ENCODE assay signal across 14 mouse cellular contexts in the genomic region with DNA sequence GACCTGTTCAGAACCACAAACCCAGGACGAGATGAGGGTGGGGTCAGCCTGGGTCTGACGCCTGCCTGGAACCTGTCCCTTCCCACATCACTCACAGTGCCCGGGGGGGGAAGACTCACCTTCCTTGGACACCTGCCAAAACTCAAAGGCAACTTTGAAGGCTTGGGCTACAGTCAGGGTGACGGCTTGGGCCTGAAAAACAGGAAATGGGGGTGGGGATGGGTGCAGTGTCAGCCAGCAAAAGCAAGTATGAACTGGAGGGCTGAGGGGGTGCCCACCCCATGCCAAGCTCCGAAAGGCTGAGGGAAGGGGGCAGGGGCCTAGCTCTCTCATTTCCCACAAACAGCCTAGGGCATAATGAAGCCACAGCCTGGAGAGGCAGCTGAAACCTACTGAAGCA. TPM values are rescaled to one million over a fixed set of nuclear protein-coding genes. Genes with fewer than 3 reads are reported as not detected.
DNase-seq lines count a peak whose midpoint lies in the region; ATAC-seq lines count a peak whose summit lies in the region.
"Had no signal": no experiment of that assay in that cellular context is flagged by ENCODE, and none has a peak within 500 bp of the region (broad histone marks: within the 10 kb centered on the region; RNA-seq: fewer than 3 reads in every experiment).

No protein-coding gene starts in this region.

- intact Hi-C loops in left cerebral cortex, postnatal 36 days (cut with DNase I), result no loop called here

- 67% methylated on average over 5 of the region's 5 CpGs for WGBS in liver, embryonic 12.5 days (ENCODE audit: insufficient replicate concordance)
- 63% methylated on average over 5 of the region's 5 CpGs for WGBS in embryonic facial prominence, embryonic 13.5 days

- ATAC-seq in liver, embryonic 12.5 days, result no peak
- ATAC-seq in embryonic facial prominence, embryonic 13.5 days (ENCODE audit: insufficient number of reproducible peaks, insufficient read depth, low FRiP score, low TSS enrichment, low read depth), result 0 out of 2 replicates have a peak, but pooled peaks have one; percentile 3
- ATAC-seq in megakaryocyte, adult 5-6 weeks (ENCODE audit: poor library complexity, severe bottlenecking), result peak; percentile 36
- no peak for ATAC-seq in erythroblast, adult 5-6 weeks (replicated peaks; ENCODE audit: low FRiP score, poor library complexity, severe bottlenecking)
- ATAC-seq: forebrain, embryonic 16.5 days had no signal

- H3K4me3 ChIP-seq in liver, embryonic 12.5 days, result no peak overlapping the region
- H3K4me3 ChIP-seq in embryonic facial prominence, embryonic 13.5 days, result no peak overlapping the region
- H3K4me3 ChIP-seq: heart, embryonic 15.5 days had no signal

- no peak for DNase-seq in liver
- peak; percentile 80 for DNase-seq in thymus, postnatal 25 days
- DNase-seq in left cerebral cortex, postnatal 36 days (ENCODE audit: low spot score in 2 of 2), result no peak
- no peak for DNase-seq in frontal cortex, postnatal 10 days (ENCODE audit: low spot score in 2 of 2)
- DNase-seq: adrenal gland, adult 2 months; cerebellum, postnatal 14 days; kidney, adult 8-10 months; right cerebral cortex, postnatal 14 days had no signal

- peaks cover 87% of the 10 kb centered on the region for H3K4me1 ChIP-seq in liver, embryonic 12.5 days
- H3K4me1 ChIP-seq in embryonic facial prominence, embryonic 13.5 days, result peaks cover 49% of the 10 kb centered on the region

- no peaks in the 10 kb centered on the region for H3K9me3 ChIP-seq in liver, embryonic 12.5 days (replicated peaks)
- no peaks in the 10 kb centered on the region for H3K9me3 ChIP-seq in embryonic facial prominence, embryonic 13.5 days
- H3K9me3 ChIP-seq: heart, embryonic 15.5 days had no signal

- no peak overlapping the region for H3K9ac ChIP-seq in liver, embryonic 12.5 days
- no peak overlapping the region for H3K9ac ChIP-seq in embryonic facial prominence, embryonic 13.5 days
- H3K9ac ChIP-seq: heart, embryonic 15.5 days had no signal

- H3K36me3 ChIP-seq in liver, embryonic 12.5 days, result peaks cover 96% of the 10 kb centered on the region
- H3K36me3 ChIP-seq in embryonic facial prominence, embryonic 13.5 days, result peaks cover 70% of the 10 kb centered on the region

- H3K27ac ChIP-seq in liver, embryonic 12.5 days, result peak overlapping the region; percentile 62
- H3K27ac ChIP-seq in embryonic facial prominence, embryonic 13.5 days, result peak overlapping the region; percentile 75; the same call in 1 of the 2 replicates
- H3K27ac ChIP-seq: heart, embryonic 15.5 days had no signal

- H3K27me3 ChIP-seq in liver, embryonic 12.5 days (replicated peaks), result no peaks in the 10 kb centered on the region
- peaks cover 6% of the 10 kb centered on the region; the same call in 1 of the 2 replicates for H3K27me3 ChIP-seq in embryonic facial prominence, embryonic 13.5 days
- H3K27me3 ChIP-seq: heart, embryonic 15.5 days had no signal

- no peak overlapping the region for H3K4me2 ChIP-seq in liver, embryonic 12.5 days
- no peak overlapping the region for H3K4me2 ChIP-seq in embryonic facial prominence, embryonic 13.5 days
- H3K4me2 ChIP-seq: heart, embryonic 15.5 days had no signal

RNA-seq across cellular contexts. Expression of a gene that starts 17.6 kb away (rescaled TPM):
- 26.4 and 28.2 TPM in 2 replicates for polyA plus RNA-seq in liver, embryonic 12.5 days (2016; fragmentation: Nextera tagmentation; extraction: Ambion mirVana)
- polyA plus RNA-seq in embryonic facial prominence, embryonic 13.5 days (2015; fragmentation: Nextera tagmentation; extraction: Ambion mirVana), result 25.6 and 27.2 TPM in 2 replicates
- total RNA-seq in megakaryocyte, adult 5-6 weeks (2015), result 13.8 and 16.0 TPM in 2 replicates
- total RNA-seq in megakaryocyte, adult 5-6 weeks (2017), result 7.6 and 9.6 TPM in 2 replicates
- 5.6 and 10.9 TPM in 2 replicates for total RNA-seq in erythroblast, adult 5-6 weeks (2015; ENCODE audit: low replicate concordance)
- 4.7 and 6.6 TPM in 2 replicates for total RNA-seq in erythroblast, adult 5-6 weeks (2017; ENCODE audit: low replicate concordance)
- 1 to 10 TPM; 3.1 to 3.5 TPM for total RNA-seq in left cerebral cortex, postnatal 36 days (2021)

RNA-seq across cellular contexts. Expression of a gene that starts 46.2 kb away (rescaled TPM):
- 3.2 and 3.5 TPM in 2 replicates for polyA plus RNA-seq in liver, embryonic 12.5 days (2016; fragmentation: Nextera tagmentation; extraction: Ambion mirVana)
- polyA plus RNA-seq in embryonic facial prominence, embryonic 13.5 days (2015; fragmentation: Nextera tagmentation; extraction: Ambion mirVana), result 2.4 and 2.7 TPM in 2 replicates
- total RNA-seq in megakaryocyte, adult 5-6 weeks (2015), result 28.0 and 33.1 TPM in 2 replicates
- 14.1 and 16.9 TPM in 2 replicates for total RNA-seq in megakaryocyte, adult 5-6 weeks (2017)
- 4.2 and 6.1 TPM in 2 replicates for total RNA-seq in erythroblast, adult 5-6 weeks (2015; ENCODE audit: low replicate concordance)
- total RNA-seq in erythroblast, adult 5-6 weeks (2017; ENCODE audit: low replicate concordance), result 1.4 and 2.8 TPM in 2 replicates
- 10 to 100 TPM; 37.8 to 42.0 TPM for total RNA-seq in left cerebral cortex, postnatal 36 days (2021)

Comparison
In these comparisons a context has a peak if more than half of its experiments do, and no peak if none do; other contexts are left out.
1. ATAC-seq: peak in embryonic facial prominence, embryonic 13.5 days (single experiment) and megakaryocyte, adult 5-6 weeks (single experiment); none in liver, embryonic 12.5 days (single experiment) and erythroblast, adult 5-6 weeks (single experiment).